Mouse (Mus musculus): ENCODE results near the gene Nudt8. TPM values are rescaled to one million over a fixed set of nuclear protein-coding genes. Genes with fewer than 3 reads are reported as not detected.

The Nudt8 gene
- total and polyA plus RNA-seq, 2 experiments = 13.4 to 30.1 TPM

- 96% methylated on average over 5 of the region's 5 CpGs for WGBS
- H3K9ac ChIP-seq (ENCODE audit: low read depth, low read length) = no peak overlapping the region
- H3K27me3 ChIP-seq (ENCODE audit: control insufficient read depth, insufficient read depth, low read length) = no peaks in the 10 kb centered on the region
- no peaks in the 10 kb centered on the region for H3K79me2 ChIP-seq (ENCODE audit: control insufficient read depth, insufficient read depth, low read length)
- no peak overlapping the region for H3K4me3 ChIP-seq (ENCODE audit: insufficient read depth, low read depth, low read length)
- no peak for DNase-seq (ENCODE audit: extremely low read depth, low read depth, low spot score)
- no peak for TF ChIP-seq CTCF (IDR thresholded peaks at IDR 0.05; ENCODE audit: low read depth, low read length)
- TF ChIP-seq POLR2A (IDR thresholded peaks at IDR 0.05; ENCODE audit: extremely low read depth, insufficient read depth, low read length) = no peak
- peaks cover 12% of the 10 kb centered on the region for H3K4me1 ChIP-seq (ENCODE audit: control insufficient read depth, insufficient read depth, low read length)
- no peak overlapping the region for H3K27ac ChIP-seq (replicated peaks; ENCODE audit: insufficient read depth, low read depth, low read length)
- peaks cover 2% of the 10 kb centered on the region; the same call in 1 of the 2 replicates for H3K36me3 ChIP-seq (ENCODE audit: control insufficient read depth, insufficient read depth, low read length)
Measured at GRCm38 (mm10) chr19:4001752-4002151, 1.4 kb downstream of the Nudt8 start.

GRCm38 (mm10) chr19:4003112-4003511 is 2.7 kb downstream of the Nudt8 start, which contains the start of gene Doc2g:
TSS of gene Doc2g (plus strand) at chr19:4003313.
- Histone ChIP-seq H3K36me3 (ENCODE audit: control insufficient read depth, insufficient read depth, low read length) (peaks cover 6% of the 10 kb centered on the region; the same call in 1 of the 2 replicates), H3K9ac (ENCODE audit: low read depth, low read length) (no peak within 1 kb of the TSS), H3K4me1 (ENCODE audit: control insufficient read depth, insufficient read depth, low read length) (peaks cover 10% of the 10 kb centered on the region), H3K27me3 (ENCODE audit: control insufficient read depth, insufficient read depth, low read length) (no peaks in the 10 kb centered on the region), H3K27ac (replicated peaks; ENCODE audit: insufficient read depth, low read depth, low read length) (no peak within 1 kb of the TSS), H3K79me2 (ENCODE audit: control insufficient read depth, insufficient read depth, low read length) (no peaks in the 10 kb centered on the region), H3K4me3 (ENCODE audit: insufficient read depth, low read depth, low read length) (no peak within 1 kb of the TSS)
- DNase-seq (ENCODE audit: extremely low read depth, low read depth, low spot score) = no peak
- TF ChIP-seq POLR2A (IDR thresholded peaks at IDR 0.05; ENCODE audit: extremely low read depth, insufficient read depth, low read length) (no peak), CTCF (IDR thresholded peaks at IDR 0.05; ENCODE audit: low read depth, low read length) (no peak)
- WGBS = 90% methylated on average over 1 of the region's 1 CpGs

- TF ChIP-seq POLR2A (IDR thresholded peaks at IDR 0.05; ENCODE audit: extremely low read depth, insufficient read depth, low read length) = no peak
- TF ChIP-seq CTCF (IDR thresholded peaks at IDR 0.05; ENCODE audit: low read depth, low read length) = no peak
- H3K9ac ChIP-seq (ENCODE audit: low read depth, low read length) = no peak overlapping the region
- H3K79me2 ChIP-seq (ENCODE audit: control insufficient read depth, insufficient read depth, low read length) = no peaks in the 10 kb centered on the region
- no peak overlapping the region for H3K27ac ChIP-seq (replicated peaks; ENCODE audit: insufficient read depth, low read depth, low read length)
- H3K4me3 ChIP-seq (ENCODE audit: insufficient read depth, low read depth, low read length) = no peak overlapping the region
- 88% methylated on average over 12 of the region's 12 CpGs for WGBS
- H3K27me3 ChIP-seq (ENCODE audit: control insufficient read depth, insufficient read depth, low read length) = no peaks in the 10 kb centered on the region
- DNase-seq (ENCODE audit: extremely low read depth, low read depth, low spot score) = no peak
- H3K36me3 ChIP-seq (ENCODE audit: control insufficient read depth, insufficient read depth, low read length) = peaks cover 11% of the 10 kb centered on the region; the same call in 1 of the 2 replicates
- H3K4me1 ChIP-seq (ENCODE audit: control insufficient read depth, insufficient read depth, low read length) = peaks cover 10% of the 10 kb centered on the region
Measured at GRCm38 (mm10) chr19:4003641-4004040, 3.3 kb downstream of the Nudt8 start.

- Histone ChIP-seq H3K9ac (ENCODE audit: low read depth, low read length) (no peak overlapping the region), H3K4me3 (ENCODE audit: insufficient read depth, low read depth, low read length) (no peak overlapping the region), H3K27ac (replicated peaks; ENCODE audit: insufficient read depth, low read depth, low read length) (no peak overlapping the region), H3K4me1 (ENCODE audit: control insufficient read depth, insufficient read depth, low read length) (peaks cover 10% of the 10 kb centered on the region), H3K36me3 (ENCODE audit: control insufficient read depth, insufficient read depth, low read length) (peaks cover 14% of the 10 kb centered on the region; the same call in 1 of the 2 replicates), H3K27me3 (ENCODE audit: control insufficient read depth, insufficient read depth, low read length) (no peaks in the 10 kb centered on the region), H3K79me2 (ENCODE audit: control insufficient read depth, insufficient read depth, low read length) (no peaks in the 10 kb centered on the region)
- DNase-seq (ENCODE audit: extremely low read depth, low read depth, low spot score) = no peak
- whole genome bisulfite sequencing = 90% methylated on average over 15 of the region's 15 CpGs
- TF ChIP-seq POLR2A (IDR thresholded peaks at IDR 0.05; ENCODE audit: extremely low read depth, insufficient read depth, low read length) (no peak), CTCF (IDR thresholded peaks at IDR 0.05; ENCODE audit: low read depth, low read length) (no peak)
Measured at GRCm38 (mm10) chr19:4004331-4004730, 4.0 kb downstream of the Nudt8 start.

- Histone ChIP-seq H3K9ac (ENCODE audit: low read depth, low read length) (no peak overlapping the region), H3K36me3 (ENCODE audit: control insufficient read depth, insufficient read depth, low read length) (peaks cover 17% of the 10 kb centered on the region; the same call in 1 of the 2 replicates), H3K27me3 (ENCODE audit: control insufficient read depth, insufficient read depth, low read length) (no peaks in the 10 kb centered on the region), H3K79me2 (ENCODE audit: control insufficient read depth, insufficient read depth, low read length) (no peaks in the 10 kb centered on the region), H3K4me1 (ENCODE audit: control insufficient read depth, insufficient read depth, low read length) (peaks cover 5% of the 10 kb centered on the region), H3K4me3 (ENCODE audit: insufficient read depth, low read depth, low read length) (no peak overlapping the region), H3K27ac (replicated peaks; ENCODE audit: insufficient read depth, low read depth, low read length) (no peak overlapping the region)
- TF ChIP-seq CTCF (IDR thresholded peaks at IDR 0.05; ENCODE audit: low read depth, low read length) (no peak), POLR2A (IDR thresholded peaks at IDR 0.05; ENCODE audit: extremely low read depth, insufficient read depth, low read length) (no peak)
- DNase-seq (ENCODE audit: extremely low read depth, low read depth, low spot score) = no peak
- WGBS = 91% methylated on average over 9 of the region's 9 CpGs
Measured at GRCm38 (mm10) chr19:4005091-4005490, 4.7 kb downstream of the Nudt8 start.

GRCm38 (mm10) chr19:4005971-4006370 is 5.6 kb downstream of the Nudt8 start:
- Histone ChIP-seq H3K27ac (replicated peaks; ENCODE audit: insufficient read depth, low read depth, low read length) (no peak overlapping the region), H3K4me3 (ENCODE audit: insufficient read depth, low read depth, low read length) (no peak overlapping the region), H3K27me3 (ENCODE audit: control insufficient read depth, insufficient read depth, low read length) (no peaks in the 10 kb centered on the region), H3K36me3 (ENCODE audit: control insufficient read depth, insufficient read depth, low read length) (peaks cover 17% of the 10 kb centered on the region; the same call in 1 of the 2 replicates), H3K4me1 (ENCODE audit: control insufficient read depth, insufficient read depth, low read length) (peaks cover 5% of the 10 kb centered on the region), H3K9ac (ENCODE audit: low read depth, low read length) (no peak overlapping the region), H3K79me2 (ENCODE audit: control insufficient read depth, insufficient read depth, low read length) (no peaks in the 10 kb centered on the region)
- WGBS = 96% methylated on average over 8 of the region's 8 CpGs
- TF ChIP-seq CTCF (IDR thresholded peaks at IDR 0.05; ENCODE audit: low read depth, low read length) = no peak
- no peak for TF ChIP-seq POLR2A (IDR thresholded peaks at IDR 0.05; ENCODE audit: extremely low read depth, insufficient read depth, low read length)
- no peak for DNase-seq (ENCODE audit: extremely low read depth, low read depth, low spot score)
